Mouse (Mus musculus): ENCODE results near the gene Col2a1. TPM values are rescaled to one million over a fixed set of nuclear protein-coding genes. Genes with fewer than 3 reads are reported as not detected.

Gene Col2a1
- polyA plus RNA-seq, 1 experiment from 2014 or later = 23.9 TPM

- H3K9me3 ChIP-seq (ENCODE audit: control insufficient read depth, low read length) = peaks cover 11% of the 10 kb centered on the region; the same call in 1 of the 2 replicates
- WGBS = 91% methylated on average over 6 of the region's 6 CpGs
- no peak overlapping the region for H3K4me3 ChIP-seq (ENCODE audit: low read length)
- no peak overlapping the region for H3K4me2 ChIP-seq (replicated peaks; ENCODE audit: low read depth, low read length)
- H3K27ac ChIP-seq (ENCODE audit: low read depth, low read length) = no peak overlapping the region
- H3K4me1 ChIP-seq (ENCODE audit: control insufficient read depth, insufficient read depth, low read length) = no peaks in the 10 kb centered on the region
- no peaks in the 10 kb centered on the region for H3K27me3 ChIP-seq (ENCODE audit: control insufficient read depth, insufficient read depth, low read length)
- no peak overlapping the region for H3K9ac ChIP-seq (ENCODE audit: low read depth, low read length)
- H3K36me3 ChIP-seq (ENCODE audit: control insufficient read depth, insufficient read depth, low read length) = peaks cover 12% of the 10 kb centered on the region; the same call in 1 of the 2 replicates
- no peak for ATAC-seq (ENCODE audit: low FRiP score, low TSS enrichment)
Measured at GRCm38 (mm10) chr15:97981560-97981959, 22.9 kb downstream of the Col2a1 start.

- Histone ChIP-seq H3K4me2 (replicated peaks; ENCODE audit: low read depth, low read length) (no peak overlapping the region), H3K36me3 (ENCODE audit: control insufficient read depth, insufficient read depth, low read length) (no peaks in the 10 kb centered on the region; the same call in 1 of the 2 replicates), H3K27me3 (ENCODE audit: control insufficient read depth, insufficient read depth, low read length) (no peaks in the 10 kb centered on the region), H3K4me1 (ENCODE audit: control insufficient read depth, insufficient read depth, low read length) (no peaks in the 10 kb centered on the region), H3K9me3 (ENCODE audit: control insufficient read depth, low read length) (no peaks in the 10 kb centered on the region; the same call in 1 of the 2 replicates), H3K27ac (ENCODE audit: low read depth, low read length) (no peak overlapping the region), H3K4me3 (ENCODE audit: low read length) (no peak overlapping the region), H3K9ac (ENCODE audit: low read depth, low read length) (no peak overlapping the region)
- WGBS = 36% methylated on average over 11 of the region's 11 CpGs
- ATAC-seq (ENCODE audit: low FRiP score, low TSS enrichment) = no peak
Measured at GRCm38 (mm10) chr15:97973248-97974005, 31.1 kb downstream of the Col2a1 start.

GRCm38 (mm10) chr15:97972580-97972979 lies 31.9 kb downstream of the Col2a1 start:
- Histone ChIP-seq H3K4me1 (ENCODE audit: control insufficient read depth, insufficient read depth, low read length) (no peaks in the 10 kb centered on the region), H3K9me3 (ENCODE audit: control insufficient read depth, low read length) (no peaks in the 10 kb centered on the region), H3K27me3 (ENCODE audit: control insufficient read depth, insufficient read depth, low read length) (no peaks in the 10 kb centered on the region), H3K4me3 (ENCODE audit: low read length) (no peak overlapping the region), H3K9ac (ENCODE audit: low read depth, low read length) (no peak overlapping the region), H3K36me3 (ENCODE audit: control insufficient read depth, insufficient read depth, low read length) (no peaks in the 10 kb centered on the region; the same call in 1 of the 2 replicates), H3K27ac (ENCODE audit: low read depth, low read length) (no peak overlapping the region), H3K4me2 (replicated peaks; ENCODE audit: low read depth, low read length) (no peak overlapping the region)
- WGBS = 90% methylated on average over 6 of the region's 6 CpGs
- no peak for ATAC-seq (ENCODE audit: low FRiP score, low TSS enrichment)

GRCm38 (mm10) chr15:97970299-97970698 lies 34.2 kb downstream of the Col2a1 start:
- ATAC-seq (ENCODE audit: low FRiP score, low TSS enrichment) = no peak

GRCm38 (mm10) chr15:97965311-97966045 lies 39.0 kb downstream of the Col2a1 start:
- ATAC-seq (ENCODE audit: low FRiP score, low TSS enrichment) = no peak
- no peaks in the 10 kb centered on the region for H3K27me3 ChIP-seq (ENCODE audit: control insufficient read depth, insufficient read depth, low read length)
- no peak overlapping the region; the same call in 1 of the 2 replicates for H3K4me3 ChIP-seq (ENCODE audit: low read length)
- no peaks in the 10 kb centered on the region for H3K4me1 ChIP-seq (ENCODE audit: control insufficient read depth, insufficient read depth, low read length)
- WGBS = 63% methylated on average over 17 of the region's 17 CpGs
- H3K9ac ChIP-seq (ENCODE audit: low read depth, low read length) = no peak overlapping the region
- H3K36me3 ChIP-seq (ENCODE audit: control insufficient read depth, insufficient read depth, low read length) = no peaks in the 10 kb centered on the region
- H3K4me2 ChIP-seq (replicated peaks; ENCODE audit: low read depth, low read length) = no peak overlapping the region
- no peak overlapping the region for H3K27ac ChIP-seq (ENCODE audit: low read depth, low read length)
- no peaks in the 10 kb centered on the region for H3K9me3 ChIP-seq (ENCODE audit: control insufficient read depth, low read length)

More at GRCm38 (mm10) chr15:97970299-97970698, 34.2 kb downstream of the Col2a1 start:
- H3K27me3 ChIP-seq (ENCODE audit: control insufficient read depth, insufficient read depth, low read length) = no peaks in the 10 kb centered on the region
- H3K36me3 ChIP-seq (ENCODE audit: control insufficient read depth, insufficient read depth, low read length) = no peaks in the 10 kb centered on the region
- no peaks in the 10 kb centered on the region for H3K4me1 ChIP-seq (ENCODE audit: control insufficient read depth, insufficient read depth, low read length)
- 46% methylated on average over 6 of the region's 6 CpGs for WGBS
- H3K9ac ChIP-seq (ENCODE audit: low read depth, low read length) = no peak overlapping the region
- no peaks in the 10 kb centered on the region for H3K9me3 ChIP-seq (ENCODE audit: control insufficient read depth, low read length)
- no peak overlapping the region for H3K27ac ChIP-seq (ENCODE audit: low read depth, low read length)
- no peak overlapping the region for H3K4me3 ChIP-seq (ENCODE audit: low read length)
- no peak overlapping the region for H3K4me2 ChIP-seq (replicated peaks; ENCODE audit: low read depth, low read length)

- H3K4me2 ChIP-seq (replicated peaks; ENCODE audit: low read depth, low read length) = peak overlapping the region; percentile 77
- no peaks in the 10 kb centered on the region for H3K4me1 ChIP-seq (ENCODE audit: control insufficient read depth, insufficient read depth, low read length)
- peak; percentile 3; the same call in 1 of the 2 replicates for ATAC-seq (ENCODE audit: low FRiP score, low TSS enrichment)
- H3K27ac ChIP-seq (ENCODE audit: low read depth, low read length) = peak overlapping the region; percentile 75; the same call in 1 of the 2 replicates
- H3K4me3 ChIP-seq (ENCODE audit: low read length) = peak overlapping the region; percentile 59
- no peaks in the 10 kb centered on the region for H3K9me3 ChIP-seq (ENCODE audit: control insufficient read depth, low read length)
- peak overlapping the region; percentile 71 for H3K9ac ChIP-seq (ENCODE audit: low read depth, low read length)
- no peaks in the 10 kb centered on the region for H3K27me3 ChIP-seq (ENCODE audit: control insufficient read depth, insufficient read depth, low read length)
- WGBS = 22% methylated on average over 7 of the region's 7 CpGs
- no peaks in the 10 kb centered on the region for H3K36me3 ChIP-seq (ENCODE audit: control insufficient read depth, insufficient read depth, low read length)
Measured at GRCm38 (mm10) chr15:97964836-97965187, 39.7 kb downstream of the Col2a1 start.

GRCm38 (mm10) chr15:97963989-97964835 lies 40.3 kb downstream of the Col2a1 start, which contains the start of gene Tmem106c:
Gene Tmem106c, plus strand, starts transcription at chr15:97964200.
- Histone ChIP-seq H3K4me3 (ENCODE audit: low read length) (peak within 1 kb of the TSS; percentile 59), H3K9me3 (ENCODE audit: control insufficient read depth, low read length) (no peaks in the 10 kb centered on the region), H3K9ac (ENCODE audit: low read depth, low read length) (peak within 1 kb of the TSS; percentile 71), H3K27me3 (ENCODE audit: control insufficient read depth, insufficient read depth, low read length) (no peaks in the 10 kb centered on the region), H3K36me3 (ENCODE audit: control insufficient read depth, insufficient read depth, low read length) (no peaks in the 10 kb centered on the region), H3K4me2 (replicated peaks; ENCODE audit: low read depth, low read length) (peak within 1 kb of the TSS; percentile 77), H3K4me1 (ENCODE audit: control insufficient read depth, insufficient read depth, low read length) (no peaks in the 10 kb centered on the region), H3K27ac (ENCODE audit: low read depth, low read length) (peak within 1 kb of the TSS; percentile 75)
- WGBS = under 1% methylated on average over 65 of the region's 67 CpGs
- peak; percentile 95 for ATAC-seq (ENCODE audit: low FRiP score, low TSS enrichment)

- Histone ChIP-seq H3K4me3 (ENCODE audit: low read length) (peak overlapping the region; percentile 59), H3K27me3 (ENCODE audit: control insufficient read depth, insufficient read depth, low read length) (no peaks in the 10 kb centered on the region), H3K9ac (ENCODE audit: low read depth, low read length) (peak overlapping the region; percentile 71), H3K27ac (ENCODE audit: low read depth, low read length) (peak overlapping the region; percentile 69; the same call in 1 of the 2 replicates), H3K36me3 (ENCODE audit: control insufficient read depth, insufficient read depth, low read length) (no peaks in the 10 kb centered on the region), H3K9me3 (ENCODE audit: control insufficient read depth, low read length) (no peaks in the 10 kb centered on the region), H3K4me1 (ENCODE audit: control insufficient read depth, insufficient read depth, low read length) (no peaks in the 10 kb centered on the region), H3K4me2 (replicated peaks; ENCODE audit: low read depth, low read length) (peak overlapping the region; percentile 77)
- 14% methylated on average over 13 of the region's 13 CpGs for WGBS
- peak; percentile 10; the same call in 1 of the 2 replicates for ATAC-seq (ENCODE audit: low FRiP score, low TSS enrichment)
Measured at GRCm38 (mm10) chr15:97963329-97963988, 41.0 kb downstream of the Col2a1 start.
